Mouse (Mus musculus) thymus, postnatal 36 days (tissue): ENCODE data around the gene Ugt1a9.
"Not testable (repeated sequence)": the region's sequence is repeated elsewhere in the genome, so short reads cannot be mapped to it uniquely, and the experiment has no call there.

Source experiments
- DNase-seq, 2 experiments: peaks; one replicate each; pipeline ENCODE4 v3.0.0; 2022; ENCODE audit warnings: mixed read lengths in 2 of 2

Ugt1a9 gene

GRCm38 (mm10) chr1:88109027-88109557 lies 38.5 kb downstream of the Ugt1a9 start:
- not testable (repeated sequence) for DNase-seq

GRCm38 (mm10) chr1:88109604-88110003 lies 39.0 kb downstream of the Ugt1a9 start:
- not testable (repeated sequence) for DNase-seq

- DNase-seq: not testable (repeated sequence)
These were observed 42.2 kb downstream of the Ugt1a9 start for GRCm38 (mm10) chr1:88112769-88113168.

- DNase-seq: not testable (repeated sequence)
These were observed 50.0 kb downstream of the Ugt1a9 start for GRCm38 (mm10) chr1:88120550-88120949.

DNA sequence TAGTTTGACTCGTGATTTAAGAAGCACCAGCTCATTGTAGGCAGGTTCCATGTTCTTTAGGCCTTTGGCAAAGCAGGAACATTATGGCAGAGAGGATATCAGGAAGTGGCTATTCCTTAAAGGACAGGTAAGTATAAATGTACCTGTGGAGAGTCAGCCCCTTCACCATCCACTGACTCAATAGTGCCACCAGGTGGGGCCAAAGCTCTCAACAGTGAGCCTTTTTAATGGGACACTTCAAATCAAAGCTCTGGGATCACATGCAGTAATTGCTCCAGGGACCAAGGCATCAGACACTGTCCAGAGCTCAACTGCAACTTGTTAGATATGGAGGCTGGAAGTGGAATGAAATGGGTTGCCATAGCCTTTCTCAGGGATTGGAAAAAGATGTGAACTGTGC lies 50.9 kb downstream of the Ugt1a9 start:
- DNase-seq: not testable (repeated sequence)

DNA sequence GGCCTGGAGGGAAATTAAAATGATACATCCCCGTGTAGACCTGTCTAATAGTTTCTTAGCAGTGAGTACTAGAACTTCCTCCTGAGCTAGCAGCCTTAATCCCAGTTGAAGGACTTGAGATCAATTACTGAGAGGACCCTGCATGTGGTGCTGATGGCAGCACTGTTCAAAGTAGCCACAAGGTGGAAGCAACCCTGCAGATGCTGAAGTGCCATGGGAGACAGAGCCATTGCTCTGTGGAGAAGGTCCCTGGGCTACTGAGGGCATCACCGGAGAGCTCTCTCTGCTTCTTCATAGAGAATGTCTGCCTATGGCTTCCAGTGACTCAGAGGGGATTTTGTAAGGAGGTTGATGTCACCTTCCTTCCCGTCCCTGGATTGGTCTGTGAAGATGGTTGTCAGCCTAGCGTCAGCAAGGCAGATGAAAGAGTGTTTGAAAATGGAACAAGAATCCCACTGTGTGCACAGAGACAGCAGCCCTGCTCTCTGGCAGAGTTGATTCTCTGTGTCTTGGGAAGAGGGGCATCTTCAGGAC lies 55.3 kb downstream of the Ugt1a9 start:
- DNase-seq: not testable (repeated sequence)

GRCm38 (mm10) chr1:88129091-88129490 lies 58.5 kb downstream of the Ugt1a9 start:
- not testable (repeated sequence) for DNase-seq

DNA sequence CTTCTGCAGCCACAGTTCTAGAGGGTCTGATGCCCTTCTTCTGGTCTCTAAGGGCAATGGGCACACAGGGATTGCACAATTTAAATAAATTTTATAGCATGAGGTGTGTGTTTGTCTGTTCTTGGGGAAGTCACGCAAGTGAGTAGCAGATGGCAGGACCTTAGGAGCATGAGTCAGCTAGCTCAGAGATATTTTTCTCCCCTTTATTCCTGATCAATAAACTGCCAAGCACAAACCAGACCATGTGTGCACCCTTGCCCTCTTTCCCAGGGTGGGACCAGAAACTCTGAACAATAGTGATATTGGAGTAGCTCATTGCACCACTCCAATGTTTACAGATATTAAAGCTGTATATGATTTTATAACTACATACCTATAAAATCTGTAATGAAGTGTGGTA lies 59.6 kb downstream of the Ugt1a9 start:
- DNase-seq: not testable (repeated sequence)

DNA sequence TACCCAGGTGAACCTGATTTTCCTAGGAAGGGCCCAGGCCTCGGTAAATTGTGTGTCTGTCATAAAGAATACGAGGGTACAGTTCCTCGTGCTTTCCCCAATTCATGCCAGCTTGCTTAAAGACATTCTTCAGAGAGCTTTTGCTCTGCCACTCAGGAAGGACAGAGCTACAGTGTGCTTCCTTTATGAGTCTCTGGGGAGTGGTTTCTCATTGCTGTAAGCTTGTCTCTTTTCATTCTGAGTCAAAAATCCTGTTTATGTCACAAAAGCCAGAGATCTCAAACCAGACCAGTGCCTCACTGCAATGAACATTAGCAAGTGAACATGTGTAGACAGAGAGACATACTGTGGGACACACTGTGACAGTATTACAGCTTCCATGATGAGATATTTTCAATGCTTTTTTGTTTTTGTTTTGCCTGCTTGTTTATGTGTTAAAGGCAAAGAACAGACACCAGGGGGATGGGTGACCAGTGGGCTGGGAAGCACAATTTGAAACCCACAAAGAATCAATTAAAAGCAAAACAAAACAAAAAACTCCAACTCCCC lies 63.4 kb downstream of the Ugt1a9 start:
- DNase-seq: no peak

GRCm38 (mm10) chr1:88134457-88135011 lies 63.9 kb downstream of the Ugt1a9 start, which contains the start of gene Ugt1a6a:
Gene Ugt1a6a, plus strand, starts transcription at chr1:88134809.
- DNase-seq: not testable (repeated sequence)

GRCm38 (mm10) chr1:88135229-88135904 lies 64.8 kb downstream of the Ugt1a9 start:
- not testable (repeated sequence) for DNase-seq

DNA sequence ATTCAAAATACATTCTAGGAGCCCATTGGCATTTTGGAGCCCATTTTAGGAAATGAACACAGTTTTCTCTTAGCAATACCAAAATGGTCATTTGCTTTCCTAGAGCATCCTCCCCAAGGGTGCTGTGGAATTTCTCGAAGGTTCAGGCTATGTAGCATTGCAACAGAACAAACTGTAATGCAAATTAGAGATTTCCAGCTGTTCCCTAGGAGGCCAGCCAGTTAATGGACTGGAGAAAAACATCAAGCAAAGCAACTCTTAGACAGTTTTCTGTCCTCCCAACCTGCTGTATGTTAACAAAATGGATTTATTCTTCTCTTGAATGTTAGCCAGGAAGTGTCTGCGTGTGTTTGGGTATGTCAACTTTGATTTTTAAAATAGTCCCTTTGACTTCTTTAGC lies 66.0 kb downstream of the Ugt1a9 start:
- DNase-seq: no peak

GRCm38 (mm10) chr1:88137264-88137663 lies 66.7 kb downstream of the Ugt1a9 start:
- no peak for DNase-seq

DNA sequence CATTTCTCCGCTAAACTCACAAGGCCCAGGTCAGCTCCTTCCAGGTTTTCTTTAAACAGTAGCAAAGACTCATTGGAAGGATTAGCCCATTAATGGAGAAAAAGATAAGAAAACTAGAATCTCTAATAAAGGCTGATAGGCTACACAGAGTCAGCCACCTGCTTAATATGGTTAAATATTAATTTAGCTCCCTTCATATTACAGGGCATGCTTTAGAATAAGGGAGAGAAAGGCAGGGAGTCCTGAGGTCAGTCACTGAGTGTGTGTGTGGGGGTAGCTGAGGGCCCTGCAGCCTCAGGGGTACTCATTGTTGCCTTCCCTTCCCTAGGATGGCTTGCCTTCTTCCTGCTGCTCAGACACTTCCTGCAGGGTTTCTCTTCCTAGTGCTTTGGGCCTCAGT lies 67.5 kb downstream of the Ugt1a9 start:
- no peak for DNase-seq

- not testable (repeated sequence) for DNase-seq
These were observed 69.9 kb downstream of the Ugt1a9 start for GRCm38 (mm10) chr1:88140492-88140891.

GRCm38 (mm10) chr1:88143966-88144675 lies 73.5 kb downstream of the Ugt1a9 start:
- peak; percentile 31 to 37 for DNase-seq

DNA sequence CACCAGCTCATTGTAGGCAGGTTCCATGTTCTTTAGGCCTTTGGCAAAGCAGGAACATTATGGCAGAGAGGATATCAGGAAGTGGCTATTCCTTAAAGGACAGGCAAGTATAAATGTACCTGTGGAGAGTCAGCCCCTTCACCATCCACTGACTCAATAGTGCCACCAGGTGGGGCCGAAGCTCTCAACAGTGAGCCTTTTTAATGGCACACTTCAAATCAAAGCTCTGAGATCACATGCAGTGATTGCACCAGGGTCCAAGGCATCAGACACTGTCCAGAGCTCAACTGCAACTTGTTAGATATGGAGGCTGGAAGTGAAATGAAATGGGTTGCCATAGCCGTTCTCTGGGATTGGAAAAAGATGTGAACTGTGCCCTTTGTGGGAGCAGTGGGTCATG lies 74.7 kb downstream of the Ugt1a9 start:
- peak; percentile 5 to 9 for DNase-seq

GRCm38 (mm10) chr1:88150133-88150532 lies 79.5 kb downstream of the Ugt1a9 start:
- DNase-seq: not testable (repeated sequence)

DNA sequence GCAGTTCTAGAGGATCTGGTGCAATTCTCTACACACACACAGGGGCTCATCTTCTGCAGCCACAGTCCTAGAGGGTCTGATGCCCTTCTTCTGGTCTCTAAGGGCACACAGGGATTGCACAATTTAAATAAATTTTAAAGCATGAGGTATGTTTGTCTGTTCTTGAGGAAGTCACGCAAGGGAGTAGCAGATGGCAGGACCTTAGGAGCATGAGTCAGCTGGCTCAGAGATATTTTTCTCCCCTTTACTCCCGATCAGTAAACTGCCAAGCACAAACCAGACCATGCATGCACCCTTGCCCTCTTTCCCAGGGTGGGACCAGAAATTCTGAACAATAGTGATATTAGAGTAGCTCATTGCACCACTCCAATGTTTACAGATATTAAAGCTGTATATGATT lies 87.8 kb downstream of the Ugt1a9 start:
- no peak for DNase-seq

DNA sequence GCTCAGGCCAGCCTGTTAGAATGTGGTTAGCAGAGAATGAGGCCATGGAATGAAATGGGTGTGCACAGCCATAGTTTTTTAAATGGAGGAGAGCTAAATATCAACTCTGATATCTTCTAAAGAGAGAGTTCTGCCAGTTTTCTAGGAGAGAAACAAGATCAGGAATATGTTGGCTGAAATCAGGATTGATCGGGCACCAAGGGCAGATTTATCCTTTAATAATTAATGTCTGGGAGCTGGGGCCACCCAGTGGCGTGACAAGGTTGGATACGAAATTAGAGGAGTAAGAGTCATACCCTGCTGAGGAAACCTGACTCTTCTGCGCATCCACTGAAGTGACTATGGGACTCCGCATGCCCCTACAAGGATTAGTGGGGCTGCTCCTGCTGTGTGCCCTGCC lies 95.1 kb downstream of the Ugt1a9 start, which contains the start of gene Ugt1a5:
Ugt1a5 (plus strand) TSS at position 302 of the 400 bp plus-strand sequence.
- no peak for DNase-seq

GRCm38 (mm10) chr1:88172190-88172589 lies 101.6 kb downstream of the Ugt1a9 start:
- not testable (repeated sequence) for DNase-seq

- no peak for DNase-seq
These were observed 109.1 kb downstream of the Ugt1a9 start for GRCm38 (mm10) chr1:88179657-88180056.
